Mouse (Mus musculus) liver, embryonic 15.5 days (tissue): ENCODE results near the gene Eef1akmt4. TPM values are rescaled to one million over a fixed set of nuclear protein-coding genes. Genes with fewer than 3 reads are reported as not detected.
"Not testable (repeated sequence)": the region's sequence is repeated elsewhere in the genome, so short reads cannot be mapped to it uniquely, and the experiment has no call there.

Experiments
- ATAC-seq: fragments of 200-750 bp; cut with Nextera tagmentation; 2 replicates; pipeline ENCODE4 v1.8.0; 2017; ENCODE audit warnings: moderate number of reproducible peaks, mild to moderate bottlenecking, moderate library complexity; ENCODE audit not compliant: insufficient read depth
- H3K27ac ChIP-seq: fragments of 300-500 bp; sonication (generic); replicated peaks from 2 replicates; pipeline ENCODE4 v1.5.1; 2015; ENCODE audit warnings: mild to moderate bottlenecking, inconsistent platforms
- H3K27me3 ChIP-seq: fragments of 300-500 bp; sonication (generic); 2 replicates; pipeline ENCODE4 v1.6.1; 2015; ENCODE audit warnings: mild to moderate bottlenecking, inconsistent platforms
- H3K36me3 ChIP-seq: fragments of 300-500 bp; sonication (generic); replicated peaks from 2 replicates; pipeline ENCODE4 v1.6.1; 2015; ENCODE audit warnings: moderate library complexity, mild to moderate bottlenecking, inconsistent platforms
- H3K4me1 ChIP-seq: fragments of 300-500 bp; sonication (generic); replicated peaks from 2 replicates; pipeline ENCODE4 v1.6.1; 2015; ENCODE audit warnings: inconsistent platforms
- H3K4me2 ChIP-seq: fragments of 300-500 bp; sonication (generic); 2 replicates; pipeline ENCODE4 v1.6.1; 2015; ENCODE audit warnings: moderate library complexity, mild to moderate bottlenecking, inconsistent platforms
- H3K4me3 ChIP-seq: fragments of 300-500 bp; sonication (generic); replicated peaks from 2 replicates; pipeline ENCODE4 v1.5.1; 2015; ENCODE audit warnings: mild to moderate bottlenecking, inconsistent platforms
- H3K9ac ChIP-seq: fragments of 300-500 bp; sonication (generic); 2 replicates; pipeline ENCODE4 v1.6.1; 2015; ENCODE audit warnings: moderate library complexity, mild to moderate bottlenecking, inconsistent platforms
- H3K9me3 ChIP-seq: fragments of 300-500 bp; sonication (generic); replicated peaks from 2 replicates; pipeline ENCODE4 v1.6.1; 2016; ENCODE audit warnings: inconsistent platforms
- WGBS: fragments of 180-500 bp; shearing (Covaris S2); methylation state at CpG from one replicate; pipeline ENCODE4 v1.1.7; 2015; ENCODE audit warnings: mixed read lengths; ENCODE audit not compliant: insufficient replicate concordance; 5-methylcytosine and 5-hydroxymethylcytosine counted together
- microRNA counts: library from miRNA; unstranded; fragments of <30 nt; microRNA quantifications from one replicate; lab custom pipeline; 2016
- microRNA-seq: library from miRNA; unstranded; fragments of <30 nt; microRNA quantifications from one replicate; pipeline ENCODE4, GENCODE M21; 2016
- polyA plus RNA-seq: library from polyadenylated mRNA; unstranded; fragments of >200 nt; fragmentation: Nextera tagmentation; extraction: Ambion mirVana; gene quantifications from 2 replicates; pipeline ENCODE4 v1.2.1, GENCODE M21; 2015

Gene Eef1akmt4
- polyA plus RNA-seq, 1 experiment from 2014 or later: 16.2 TPM

DNA sequence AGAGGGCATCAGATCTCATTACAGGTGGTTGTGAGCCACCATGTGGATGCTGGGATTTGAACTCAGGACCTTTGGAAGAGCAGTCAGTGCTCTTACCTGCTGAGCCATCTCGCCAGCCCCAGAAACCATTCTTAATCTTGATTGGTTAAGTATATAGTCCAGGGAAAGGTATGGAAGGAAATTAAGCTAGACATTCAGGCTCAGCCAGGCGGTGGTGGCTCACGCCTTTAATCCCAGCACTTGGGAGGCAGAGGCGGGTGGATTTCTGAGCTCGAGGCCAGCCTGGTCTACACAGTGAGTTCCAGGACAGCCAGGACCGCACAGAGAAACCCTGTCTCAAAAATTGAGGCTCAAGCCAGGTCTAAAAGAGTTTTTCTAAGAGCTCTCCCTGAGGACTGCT, 56.6 kb downstream of the Eef1akmt4 start, which contains the start of gene Eif4g1:
TSS of gene Eif4g1 (plus strand) at position 301 of the 400 bp plus-strand sequence.
- not testable (repeated sequence) for H3K9ac ChIP-seq, H3K27me3 ChIP-seq, H3K27ac ChIP-seq, H3K4me3 ChIP-seq, H3K9me3 ChIP-seq, H3K4me1 ChIP-seq, H3K4me2 ChIP-seq, ATAC-seq
- 87% methylated on average over 5 of the region's 6 CpGs for WGBS
- H3K36me3 ChIP-seq: peaks cover 10% of the 10 kb centered on the region

MicroRNA genes within 50 kb of the gene (microRNA counts, 519-probe panel; counts per million panel counts)
- microRNA mmu-miR-1224 (lab: Ali Mortazavi, UCI): 3,164 counts per million, percentile 63 among the panel's probes with 10 or more counts

Small RNA genes within 50 kb of the gene (microRNA-seq; reads per million reads assigned to microRNA genes)
- not detected for gene Mir1224

Other genes with a start within 250 kb of the Eef1akmt4 start
- gene Abcc5, start 185.2 kb upstream of the Eef1akmt4 start, polyA plus RNA-seq: 17.2 and 18.5 TPM in 2 replicates
- 44.1 and 48.7 TPM in 2 replicates for gene Eif2b5, start 112.8 kb upstream of the Eef1akmt4 start, polyA plus RNA-seq
- 3.8 and 4.8 TPM in 2 replicates for gene Dvl3, start 94.6 kb upstream of the Eef1akmt4 start, polyA plus RNA-seq
- 386 and 395 TPM in 2 replicates for gene Ap2m1, start 76.1 kb upstream of the Eef1akmt4 start, polyA plus RNA-seq
- 24.6 and 28.4 TPM in 2 replicates for gene Abcf3, start 63.0 kb upstream of the Eef1akmt4 start, polyA plus RNA-seq
- gene Vwa5b2, start 22.1 kb upstream of the Eef1akmt4 start, polyA plus RNA-seq: 0.21 and 0.33 TPM in 2 replicates
- gene Gm49333, start within 50 bp of the Eef1akmt4 start, polyA plus RNA-seq: 0.08 TPM in 1 of 2 replicates, not detected in the other
- 20.7 and 22.9 TPM in 2 replicates for gene Alg3, start 142 bp downstream of the Eef1akmt4 start, polyA plus RNA-seq
- gene Camk2n2, start 9.7 kb downstream of the Eef1akmt4 start, polyA plus RNA-seq: 0.10 and 0.12 TPM in 2 replicates
- gene Ece2, start 18.2 kb downstream of the Eef1akmt4 start, polyA plus RNA-seq: 0.10 TPM in 1 of 2 replicates, not detected in the other
- gene Psmd2, start 40.1 kb downstream of the Eef1akmt4 start, polyA plus RNA-seq: 164 and 171 TPM in 2 replicates
- 86.2 and 98.5 TPM in 2 replicates for gene Eif4g1, start 56.7 kb downstream of the Eef1akmt4 start, polyA plus RNA-seq
- gene Fam131a, start 81.6 kb downstream of the Eef1akmt4 start, polyA plus RNA-seq: 1.3 and 1.8 TPM in 2 replicates
- gene Polr2h, start 106.1 kb downstream of the Eef1akmt4 start, polyA plus RNA-seq: 36.4 and 39.3 TPM in 2 replicates
- 9.5 and 13.7 TPM in 2 replicates for gene Clcn2, start 106.2 kb downstream of the Eef1akmt4 start, polyA plus RNA-seq
- 0.37 and 0.47 TPM in 2 replicates for gene Chrd, start 121.5 kb downstream of the Eef1akmt4 start, polyA plus RNA-seq
- gene Thpo, start 122.9 kb downstream of the Eef1akmt4 start, polyA plus RNA-seq: 5.0 and 5.6 TPM in 2 replicates